Mouse (Mus musculus) kidney, adult 2 months (tissue): ENCODE data around the gene Kidins220. TPM values are rescaled to one million over a fixed set of nuclear protein-coding genes. Genes with fewer than 3 reads are reported as not detected.
A peak's percentile ranks its signal among the peaks of the same experiment; 100 is the strongest.

ENCODE experiments used
- DNase-seq: peaks from one replicate; pipeline ENCODE4 v3.0.0; 2021
- H3K27ac ChIP-seq: fragments of 200-500 bp; 2 replicates; pipeline ENCODE4 v1.5.1; 2012; ENCODE audit warnings: low read depth, low read length, control low read depth, inconsistent platforms; ENCODE audit not compliant: insufficient read depth
- H3K27me3 ChIP-seq: fragments of 200-500 bp; replicated peaks from 2 replicates; pipeline ENCODE4 v1.6.1; 2012; ENCODE audit warnings: mild to moderate bottlenecking, moderate library complexity, low read length, inconsistent platforms; ENCODE audit not compliant: control insufficient read depth, insufficient read depth
- H3K36me3 ChIP-seq: fragments of 200-500 bp; 2 replicates; pipeline ENCODE4 v1.6.1; 2012; ENCODE audit warnings: mild to moderate bottlenecking, moderate library complexity, low read length, inconsistent platforms; ENCODE audit not compliant: control insufficient read depth, insufficient read depth
- H3K4me1 ChIP-seq: fragments of 200-500 bp; 2 replicates; pipeline ENCODE4 v1.6.1; 2011; ENCODE audit warnings: low read length; ENCODE audit not compliant: control insufficient read depth, insufficient read depth
- H3K4me3 ChIP-seq: fragments of 200-500 bp; 2 replicates; pipeline ENCODE4 v1.5.1; 2011; ENCODE audit warnings: mild to moderate bottlenecking, low read depth, low read length, control low read depth; ENCODE audit not compliant: insufficient read depth
- CTCF ChIP-seq: fragments of 200-500 bp; conservative IDR thresholded peaks from 2 replicates; pipeline ENCODE4 v1.5.1; 2011; ENCODE audit warnings: low read depth, mild to moderate bottlenecking, control low read depth, low read length, moderate library complexity, mixed read lengths; ENCODE audit not compliant: insufficient read depth, insufficient read length
- POLR2A ChIP-seq: fragments of 200-500 bp; IDR thresholded peaks from one replicate; pipeline ENCODE4 v1.6.1; 2011; ENCODE audit warnings: low read depth, low read length, control low read depth
- WGBS: fragments of 180-500 bp; shearing (Covaris S2); methylation state at CpG from one replicate; pipeline ENCODE4 v1.1.7; 2018; 5-methylcytosine and 5-hydroxymethylcytosine counted together
- polyA plus RNA-seq: library from polyadenylated mRNA; depleted of rRNA; stranded (reverse); fragments of >200 nt; gene quantifications from 2 replicates; pipeline ENCODE4 v1.2.3, GENCODE M21; 2012

The Kidins220 gene
- polyA plus RNA-seq, 1 experiment, result 79.6 TPM

GRCm38 (mm10) chr12:25096640-25097051 lies 121.9 kb downstream of the Kidins220 start:
- H3K27ac ChIP-seq, result peak overlapping the region; percentile 93

GRCm38 (mm10) chr12:25097052-25097209 lies 122.2 kb downstream of the Kidins220 start, which contains the start of gene Id2:
Id2 (minus strand) TSS chr12:25097140.
- Histone ChIP-seq H3K27me3 (no peaks in the 10 kb centered on the region), H3K27ac (peak within 1 kb of the TSS; percentile 93), H3K4me1 (peaks cover 2% of the 10 kb centered on the region; the same call in 1 of the 2 replicates), H3K36me3 (no peaks in the 10 kb centered on the region), H3K4me3 (peak within 1 kb of the TSS; percentile 98)
- 8% methylated on average over 1 of the region's 1 CpGs for WGBS
- TF ChIP-seq CTCF (no peak), POLR2A (no peak)
- DNase-seq, result no peak

More at GRCm38 (mm10) chr12:25096640-25097051, 121.9 kb downstream of the Kidins220 start:
- WGBS, result 6% methylated on average over 15 of the region's 15 CpGs
- peaks cover 2% of the 10 kb centered on the region; the same call in 1 of the 2 replicates for H3K4me1 ChIP-seq
- H3K4me3 ChIP-seq, result peak overlapping the region; percentile 73
- no peaks in the 10 kb centered on the region for H3K36me3 ChIP-seq
- H3K27me3 ChIP-seq, result no peaks in the 10 kb centered on the region
- DNase-seq, result peak; percentile 76
- TF ChIP-seq POLR2A (no peak), CTCF (no peak)

- Histone ChIP-seq H3K36me3 (no peaks in the 10 kb centered on the region), H3K27me3 (no peaks in the 10 kb centered on the region), H3K27ac (peak overlapping the region; percentile 93), H3K4me3 (peak overlapping the region; percentile 45; the same call in 1 of the 2 replicates), H3K4me1 (peaks cover 2% of the 10 kb centered on the region; the same call in 1 of the 2 replicates)
- peak; percentile 95 for DNase-seq
- no peak for TF ChIP-seq CTCF
- TF ChIP-seq POLR2A, result peak; percentile 52
- 19% methylated on average over 28 of the region's 28 CpGs for WGBS
Measured at GRCm38 (mm10) chr12:25097210-25098160, 122.8 kb downstream of the Kidins220 start.

GRCm38 (mm10) chr12:25098161-25098550 lies 123.4 kb downstream of the Kidins220 start:
- peak overlapping the region; percentile 93 for H3K27ac ChIP-seq
- H3K4me1 ChIP-seq, result peaks cover 2% of the 10 kb centered on the region; the same call in 1 of the 2 replicates
- peak overlapping the region; percentile 45 for H3K4me3 ChIP-seq
- WGBS, result 7% methylated on average over 10 of the region's 10 CpGs
- H3K27me3 ChIP-seq, result no peaks in the 10 kb centered on the region
- DNase-seq, result no peak
- H3K36me3 ChIP-seq, result no peaks in the 10 kb centered on the region
- TF ChIP-seq CTCF, result no peak
- no peak for TF ChIP-seq POLR2A

GRCm38 (mm10) chr12:25098561-25099312 lies 124.0 kb downstream of the Kidins220 start:
- peak overlapping the region; percentile 93 for H3K27ac ChIP-seq
- H3K27me3 ChIP-seq, result no peaks in the 10 kb centered on the region
- WGBS, result 1% methylated on average over 61 of the region's 61 CpGs
- peak; percentile 32 for TF ChIP-seq POLR2A
- TF ChIP-seq CTCF, result no peak
- H3K4me3 ChIP-seq, result peak overlapping the region; percentile 53
- peaks cover 2% of the 10 kb centered on the region; the same call in 1 of the 2 replicates for H3K4me1 ChIP-seq
- peak; percentile 98 for DNase-seq
- H3K36me3 ChIP-seq, result no peaks in the 10 kb centered on the region

GRCm38 (mm10) chr12:25099313-25099562 lies 124.5 kb downstream of the Kidins220 start:
- H3K27ac ChIP-seq, result peak overlapping the region; percentile 92
- no peaks in the 10 kb centered on the region for H3K27me3 ChIP-seq
- no peaks in the 10 kb centered on the region for H3K36me3 ChIP-seq
- no peak for TF ChIP-seq POLR2A
- TF ChIP-seq CTCF, result no peak
- WGBS, result 1% methylated on average over 9 of the region's 9 CpGs
- H3K4me3 ChIP-seq, result peak overlapping the region; percentile 53
- DNase-seq, result peak; percentile 76
- H3K4me1 ChIP-seq, result peaks cover 2% of the 10 kb centered on the region; the same call in 1 of the 2 replicates
